Mouse (Mus musculus): Measurements from ENCODE around the gene 4930412O13Rik.
A peak's percentile ranks its signal among the peaks of the same experiment; 100 is the strongest.

Gene 4930412O13Rik

DNA sequence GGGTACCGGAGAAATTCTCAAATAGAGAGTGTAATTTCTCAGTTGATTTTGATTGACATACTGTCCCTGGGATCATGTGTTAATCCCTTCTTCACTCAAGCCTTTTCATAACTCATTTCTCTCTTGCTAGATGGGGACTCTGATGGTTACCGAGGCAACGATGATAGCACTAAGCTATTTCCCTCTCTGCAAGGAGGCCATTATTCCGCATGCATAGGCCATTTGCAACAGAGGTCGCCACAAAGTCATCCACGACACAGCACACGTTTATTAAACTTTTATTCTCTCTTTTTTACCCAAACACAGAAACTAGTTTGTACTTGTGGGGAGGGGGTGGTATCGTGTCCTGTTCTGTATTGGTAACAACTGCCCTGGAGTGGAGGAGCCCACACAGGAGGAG, 16.8 kb downstream of the 4930412O13Rik start:
- no peak for DNase-seq (ENCODE audit: low read depth)

- DNase-seq (ENCODE audit: low read depth) = no peak
These were observed 23.0 kb downstream of the 4930412O13Rik start for GRCm38 (mm10) chr2:9903854-9904560.

DNA sequence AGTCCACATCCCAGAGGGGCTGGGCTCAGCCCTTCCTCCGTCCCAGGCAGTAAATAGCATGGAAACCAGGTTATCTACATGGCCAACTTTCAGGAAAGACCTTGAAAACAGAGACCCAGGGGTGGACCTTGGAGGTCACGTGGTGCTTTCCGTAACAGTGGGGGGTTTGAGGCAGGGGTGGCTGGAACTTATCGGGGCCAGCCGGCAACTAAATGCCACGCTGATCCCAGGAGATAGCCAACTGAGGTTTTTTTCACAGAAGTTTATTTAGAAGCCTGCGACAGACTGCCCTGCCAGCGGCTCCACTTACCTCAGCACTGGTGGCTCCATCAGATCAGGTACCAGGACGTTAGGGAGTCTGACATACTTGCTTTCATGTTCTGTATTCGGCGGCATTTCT, 24.9 kb downstream of the 4930412O13Rik start:
- DNase-seq (ENCODE audit: low read depth) = peak; percentile 20

DNA sequence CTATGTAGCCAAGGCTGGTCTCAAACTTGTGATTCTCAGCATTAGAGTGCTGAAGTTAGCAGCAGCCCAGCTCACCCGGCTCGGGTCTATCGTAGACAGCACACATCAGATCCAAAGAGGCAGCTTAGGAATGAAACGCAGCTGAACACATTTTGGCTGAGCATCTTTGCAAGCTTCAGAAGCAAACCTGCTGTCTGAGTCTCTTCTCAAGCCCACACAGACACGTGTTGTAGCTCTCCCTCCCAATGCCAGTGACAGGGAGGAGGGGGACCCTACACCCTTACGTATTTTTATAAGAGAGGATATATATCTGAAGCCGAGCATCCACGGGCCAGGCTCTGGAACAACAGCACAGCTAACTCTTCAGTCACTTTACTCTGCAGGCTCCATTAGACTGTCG, 36.5 kb downstream of the 4930412O13Rik start:
- no peak for DNase-seq (ENCODE audit: low read depth)

DNA sequence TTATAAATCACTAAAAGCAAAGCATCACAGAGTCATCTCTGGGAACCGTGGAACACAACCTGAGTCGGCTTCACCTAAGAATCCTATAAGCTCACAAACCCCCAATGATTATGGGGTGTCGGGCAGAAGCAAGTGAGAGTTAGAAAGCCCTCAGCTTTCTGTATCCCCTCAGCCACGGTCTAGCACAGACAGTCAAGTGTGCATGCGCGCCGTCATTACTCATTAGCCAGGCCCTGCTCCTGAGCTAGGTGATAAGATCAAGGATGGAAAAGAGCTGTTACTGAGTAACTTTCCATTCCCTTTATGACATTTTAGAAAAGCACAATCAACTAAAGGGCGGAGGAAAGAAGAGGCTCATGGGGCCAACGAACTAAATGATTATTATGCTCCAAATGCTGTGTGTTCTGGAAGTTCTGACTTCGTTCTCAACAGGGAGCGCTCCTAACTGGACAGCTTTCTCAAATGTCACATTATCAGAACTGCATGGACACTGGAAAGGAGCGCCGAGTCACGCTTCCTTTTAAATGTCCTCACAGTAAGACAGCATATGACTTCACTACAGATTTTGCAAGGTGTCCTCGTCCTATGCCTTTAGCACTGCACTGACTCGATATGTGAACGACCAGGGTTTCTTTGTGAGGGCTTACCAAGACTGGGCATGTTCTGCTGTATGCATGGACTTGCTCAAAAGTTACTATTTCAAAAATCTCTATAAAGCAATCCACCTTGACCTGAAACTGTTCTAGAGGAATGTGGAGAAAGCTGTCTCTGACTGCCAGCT, 37.8 kb downstream of the 4930412O13Rik start:
- no peak for DNase-seq (ENCODE audit: low read depth)

DNA sequence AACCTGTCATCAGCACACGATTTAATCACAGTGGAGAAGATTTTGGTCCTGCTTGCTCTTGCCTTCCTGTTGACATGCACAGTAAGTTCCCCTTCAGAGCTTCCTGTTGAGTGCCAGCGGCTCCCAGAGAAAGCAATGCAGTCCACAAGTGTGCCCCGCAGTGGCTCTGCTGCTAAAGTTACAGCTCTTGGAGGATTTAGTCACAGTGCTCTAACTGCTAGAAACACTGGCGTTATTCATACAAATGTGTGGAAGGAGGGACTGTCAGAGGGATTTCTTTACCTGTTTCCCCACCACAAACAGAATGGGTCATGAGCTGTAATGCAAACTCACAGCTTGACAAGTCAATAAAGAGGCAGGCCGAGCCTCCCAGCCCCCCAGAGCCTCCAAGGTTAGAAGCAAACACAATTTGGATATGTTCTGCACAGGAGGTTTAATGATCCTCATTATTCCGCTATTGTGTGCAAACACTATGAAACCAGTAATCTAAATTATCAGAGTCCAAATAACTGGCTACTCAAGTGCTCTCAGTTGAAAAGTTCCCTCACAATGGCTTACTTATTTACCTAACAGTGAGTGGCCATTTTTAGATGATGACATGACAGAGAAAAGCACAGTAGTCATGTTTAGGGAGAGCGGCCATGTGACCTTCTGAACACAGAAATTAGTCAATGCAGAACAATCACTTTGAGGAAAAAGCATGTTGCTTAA, 45.3 kb downstream of the 4930412O13Rik start:
- DNase-seq (ENCODE audit: low read depth) = no peak

- no peak for DNase-seq (ENCODE audit: low read depth)
These were observed 45.8 kb downstream of the 4930412O13Rik start for GRCm38 (mm10) chr2:9926905-9927283.

All from c-Kit-positive CD71-positive TER-119-negative erythroid progenitor cells, embryonic 14.5 days (primary cell).